Mouse (Mus musculus) large intestine, adult 2 months (tissue): ENCODE results near the gene Il21r. TPM values are rescaled to one million over a fixed set of nuclear protein-coding genes. Genes with fewer than 3 reads are reported as not detected.
A peak's percentile ranks its signal among the peaks of the same experiment; 100 is the strongest.

Source experiments
- DNase-seq: peaks from one replicate; pipeline ENCODE4 v3.0.0-alpha.2; 2012; ENCODE audit warnings: low read depth, low spot score
- WGBS: fragments of 180-500 bp; shearing (Covaris S2); methylation state at CpG from one replicate; pipeline ENCODE4 v1.1.7; 2018; 5-methylcytosine and 5-hydroxymethylcytosine counted together
- polyA plus RNA-seq: library from polyadenylated mRNA; depleted of rRNA; stranded (reverse); fragments of >200 nt; gene quantifications from 2 replicates; pipeline ENCODE4 v1.2.3, GENCODE M21; 2012; rRNA removed

Gene Il21r
- 11.2 and 13.7 TPM in 2 replicates for polyA plus RNA-seq

DNA sequence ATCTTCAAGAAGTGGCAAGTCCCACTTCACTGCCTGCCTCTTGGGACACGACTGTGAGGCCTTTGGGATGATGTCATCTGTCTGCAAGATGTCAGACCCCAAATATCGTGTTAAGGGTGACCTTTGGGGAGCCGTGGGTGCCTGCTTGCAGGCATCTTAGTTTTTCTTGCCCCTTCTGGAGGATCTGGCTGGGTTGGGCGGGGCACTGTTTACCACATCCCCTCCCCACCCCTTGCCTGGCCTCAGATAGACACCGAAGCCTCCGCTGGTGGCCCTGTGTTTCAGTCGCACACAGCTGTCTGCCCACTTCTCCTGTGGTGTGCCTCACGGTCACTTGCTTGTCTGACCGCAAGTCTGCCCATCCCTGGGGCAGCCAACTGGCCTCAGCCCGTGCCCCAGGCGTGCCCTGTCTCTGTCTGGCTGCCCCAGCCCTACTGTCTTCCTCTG is at the start of gene Il21r:
Gene Il21r (plus strand): TSS at position 245 of the 447 bp plus-strand sequence.
- 35% methylated on average over 11 of the region's 11 CpGs for WGBS
- no peak for DNase-seq

DNA sequence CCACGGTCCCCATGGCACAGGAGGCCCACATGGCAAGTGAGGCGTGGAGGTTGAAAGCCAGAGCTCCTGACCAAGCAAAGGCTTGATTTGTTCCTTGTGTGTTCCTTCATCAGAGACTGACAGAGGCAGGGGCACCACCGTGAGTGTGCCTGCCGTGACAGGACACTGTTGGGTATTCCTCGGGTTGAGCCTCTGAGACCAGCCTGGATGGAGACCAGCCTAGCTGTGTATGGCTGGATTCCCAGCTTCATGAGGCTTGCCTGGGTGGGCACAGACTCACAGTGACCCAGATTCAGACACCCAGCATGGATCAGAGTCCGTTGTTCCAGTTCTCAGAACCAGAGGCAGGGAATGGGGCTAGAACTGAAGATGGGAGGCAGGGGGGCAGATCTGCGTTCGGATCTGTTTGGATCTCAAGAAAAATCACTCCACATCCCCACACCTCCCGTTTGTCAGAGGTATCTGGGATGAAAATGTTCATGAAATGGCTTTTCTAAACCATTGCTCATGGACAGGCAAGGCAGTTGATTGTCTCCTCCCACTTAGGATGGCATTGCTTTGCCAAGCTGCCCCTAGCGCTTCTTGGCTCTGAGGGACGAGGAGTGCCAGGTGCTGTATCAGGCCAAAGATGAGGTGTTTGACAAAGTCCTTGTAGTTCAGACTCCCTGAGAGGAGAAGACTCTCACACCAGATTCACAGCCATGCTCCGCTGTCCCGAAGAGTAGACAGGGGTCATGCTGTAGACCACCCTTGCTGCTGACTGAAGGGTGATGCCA is 49.4 kb upstream of the Il21r start:
- DNase-seq: no peak
- 73% methylated on average over 13 of the region's 13 CpGs for WGBS

DNA sequence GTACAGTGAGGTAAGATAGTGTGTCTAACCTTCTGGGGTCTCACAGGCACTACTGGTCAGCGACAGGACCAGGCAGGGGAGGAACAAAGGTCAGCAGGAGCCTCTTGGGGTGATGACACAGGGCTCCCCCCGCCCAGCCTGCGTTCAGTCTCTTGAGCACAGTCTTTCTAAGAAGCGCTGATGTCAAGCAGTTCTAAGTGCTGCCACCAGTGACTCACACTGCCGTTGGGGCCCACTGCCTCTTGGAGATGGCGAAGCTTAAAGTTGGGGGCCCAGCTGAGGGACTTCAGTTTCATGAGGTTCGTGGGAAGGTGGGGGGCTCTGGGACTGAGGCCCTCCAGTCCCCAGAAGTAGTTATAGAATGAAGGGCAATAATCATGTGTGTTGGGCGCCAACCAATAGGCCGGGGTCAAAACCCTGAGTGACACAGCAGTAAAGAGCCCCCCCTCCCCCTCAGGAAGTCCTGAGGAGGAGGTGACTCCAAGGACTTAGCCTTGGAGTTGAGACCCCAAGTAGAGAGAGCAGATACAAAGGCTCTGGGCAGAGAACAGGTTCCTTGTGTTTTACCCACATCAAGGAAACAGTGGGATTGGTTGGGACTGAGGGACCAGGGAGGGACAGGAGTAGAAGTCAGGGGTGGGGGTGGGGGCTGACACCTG is 48.6 kb upstream of the Il21r start:
- DNase-seq: no peak
- 78% methylated on average over 9 of the region's 9 CpGs for WGBS

DNA sequence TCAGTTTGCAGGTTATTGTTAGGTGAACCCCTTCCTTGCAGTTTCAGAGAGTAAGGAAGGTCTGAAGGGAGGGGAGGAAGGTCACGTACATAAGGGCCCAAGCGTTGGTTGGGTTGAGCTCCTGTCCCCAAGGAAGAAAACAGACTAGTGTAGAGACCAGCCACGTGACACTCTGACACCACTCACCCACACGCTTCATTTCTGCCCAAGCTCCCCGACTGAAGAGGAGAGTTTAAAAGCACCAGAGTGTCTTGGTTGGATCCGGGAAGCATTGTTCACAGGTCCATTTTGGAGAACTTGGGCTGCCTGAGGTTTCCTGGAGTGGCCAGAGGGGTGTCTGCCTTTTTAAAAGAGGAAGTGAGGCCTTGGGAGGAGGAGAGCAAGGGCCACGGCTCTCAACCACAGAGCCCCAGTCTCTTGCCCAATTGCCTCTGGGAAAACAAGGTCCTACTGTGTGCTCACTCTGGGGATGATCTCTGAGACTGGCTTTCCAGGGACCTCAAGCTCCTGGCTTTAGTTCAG is 47.8 kb upstream of the Il21r start:
- 72% methylated on average over 7 of the region's 7 CpGs for WGBS
- DNase-seq: no peak

DNA sequence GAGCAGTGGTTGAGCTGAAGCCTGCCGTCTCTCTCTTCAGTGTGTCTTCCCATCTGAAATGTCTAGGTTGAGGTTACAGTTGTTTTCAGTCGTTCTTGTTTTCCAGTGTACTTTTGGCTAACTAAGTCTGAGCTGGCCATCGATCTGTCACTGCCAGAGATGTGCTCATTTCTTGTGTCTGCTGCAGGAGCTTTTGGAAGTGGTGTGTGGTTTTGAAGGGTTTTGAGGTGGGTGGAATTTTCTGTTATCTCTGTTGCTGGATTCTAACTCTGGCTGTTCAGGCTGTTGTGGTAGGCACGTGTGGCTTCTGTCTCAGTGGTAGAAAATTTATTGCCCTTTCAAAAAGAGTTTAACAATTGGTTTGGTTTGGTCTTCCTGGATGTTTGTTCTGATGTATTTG is 47.1 kb upstream of the Il21r start:
- 61% methylated on average over 4 of the region's 4 CpGs for WGBS
- DNase-seq: no peak

DNA sequence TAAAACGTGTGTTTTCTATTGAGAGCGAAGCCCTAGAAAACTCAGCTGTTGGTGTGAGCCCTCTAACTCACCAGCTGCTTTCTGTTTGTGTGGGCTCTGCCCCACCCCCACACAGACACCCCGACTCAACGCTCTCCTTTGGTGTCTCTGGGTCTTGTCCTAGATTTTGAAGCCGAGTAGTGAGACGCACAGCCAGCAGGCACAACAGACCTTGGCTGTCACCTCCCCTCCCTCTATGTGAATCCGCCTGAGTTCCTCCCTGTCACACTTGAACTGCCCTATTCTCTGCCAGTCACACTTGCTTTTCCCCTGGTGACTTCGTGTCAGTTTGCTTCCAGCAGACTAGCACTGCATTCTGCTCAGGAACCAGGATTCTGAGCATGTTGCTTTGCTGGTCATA is 46.4 kb upstream of the Il21r start:
- WGBS: 70% methylated on average over 8 of the region's 8 CpGs
- DNase-seq: no peak

DNA sequence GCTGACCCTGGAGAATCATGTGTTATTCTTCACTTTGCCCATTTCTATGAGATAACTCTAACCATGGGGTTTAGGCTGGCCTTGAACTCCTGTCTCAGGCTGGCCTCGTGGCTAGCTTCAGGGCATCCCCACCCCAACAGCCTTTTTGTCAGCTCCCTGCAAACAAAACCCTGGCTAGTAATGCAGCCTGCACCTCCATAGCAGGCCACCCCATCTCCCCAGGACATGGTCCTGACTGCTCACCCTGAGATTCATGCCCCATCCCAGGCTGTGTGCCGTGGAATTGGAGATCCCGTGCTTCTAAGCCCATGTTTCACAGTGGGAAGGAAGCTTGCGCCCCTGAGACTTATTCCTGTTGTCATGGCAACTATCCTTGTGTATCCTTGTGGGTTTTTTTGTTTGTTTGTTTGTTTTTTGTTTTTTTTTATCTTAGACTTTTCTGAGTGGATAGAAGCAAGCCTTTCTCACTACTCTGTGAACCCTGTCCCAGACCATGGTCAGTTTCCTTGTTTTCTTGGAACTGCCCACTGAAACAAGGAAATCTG is 44.8 kb upstream of the Il21r start:
- WGBS: 72% methylated on average over 4 of the region's 4 CpGs
- DNase-seq: no peak

DNA sequence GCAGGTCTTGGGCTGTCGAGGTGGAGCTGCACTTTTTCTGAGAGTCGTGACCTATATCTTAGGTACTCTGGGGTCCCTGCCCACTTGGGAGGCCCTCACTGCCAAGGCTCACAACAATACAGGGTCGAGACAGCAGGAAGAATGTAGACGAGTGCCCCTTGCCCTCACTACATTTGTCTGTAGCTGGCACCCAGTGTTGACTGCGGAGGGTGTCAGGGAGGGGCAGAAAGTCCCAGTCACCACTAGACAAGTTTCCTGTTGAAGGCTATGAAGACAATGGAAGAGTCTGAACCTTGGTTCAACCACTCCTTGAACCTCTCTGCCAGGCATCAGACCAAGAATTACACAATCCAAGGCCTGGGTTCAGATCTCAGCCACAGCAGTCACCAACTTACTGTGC is 44.2 kb upstream of the Il21r start:
- DNase-seq: no peak

DNA sequence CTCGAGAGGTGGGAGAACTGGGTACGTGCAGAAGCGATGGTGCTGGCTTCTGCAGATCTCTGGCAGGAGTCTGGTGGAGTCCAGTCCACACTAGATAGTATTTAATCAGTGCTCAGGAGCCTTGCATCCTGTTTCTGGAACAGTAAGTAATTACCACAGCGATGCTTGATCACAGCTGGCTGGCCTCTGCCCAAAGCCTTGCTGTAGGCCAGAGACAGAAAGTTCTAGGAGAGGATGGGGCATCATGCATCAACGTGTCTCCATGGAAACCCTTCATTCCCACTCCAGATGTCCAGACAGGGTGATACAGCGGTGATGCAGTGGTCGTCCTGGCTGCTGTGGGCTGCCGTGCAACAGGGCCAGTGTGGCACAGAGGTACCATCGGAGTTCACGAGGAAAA is 43.7 kb upstream of the Il21r start:
- DNase-seq: no peak
- WGBS: 80% methylated on average over 10 of the region's 10 CpGs

More for the DNA sequence above, 44.2 kb upstream of the Il21r start:
- 31% methylated on average over 5 of the region's 5 CpGs for WGBS

DNA sequence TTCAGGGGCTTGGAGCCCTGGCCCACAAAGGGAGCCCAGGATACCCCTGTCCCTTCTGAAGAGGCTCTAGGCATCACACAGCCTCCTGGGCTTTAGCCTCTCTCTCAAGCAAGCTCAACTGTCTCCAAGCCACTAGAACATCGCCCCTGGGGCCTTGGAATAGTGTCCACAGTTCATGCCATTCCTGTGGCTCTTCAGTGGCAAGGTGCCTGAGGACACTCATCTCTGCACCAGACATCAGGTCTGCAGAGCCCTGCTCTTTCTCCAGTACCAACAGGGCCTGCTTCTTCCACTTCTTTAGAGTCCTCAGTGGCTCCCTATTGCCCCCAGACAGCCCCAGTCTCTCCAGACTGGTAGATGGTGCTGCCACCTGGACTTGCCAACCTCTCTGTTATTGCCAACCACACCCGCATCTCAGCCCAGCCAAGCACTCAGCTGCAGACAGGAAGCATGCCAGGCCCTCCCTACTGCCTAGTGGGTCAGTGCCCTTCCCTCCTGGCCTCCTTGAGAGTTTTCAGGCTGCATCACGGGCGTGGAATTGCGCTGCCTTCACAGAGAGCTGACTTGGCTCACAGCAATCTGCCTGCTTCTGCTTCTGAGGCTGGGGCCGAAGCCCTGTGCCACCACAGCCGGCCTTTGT is 43.0 kb upstream of the Il21r start:
- WGBS: 25% methylated on average over 7 of the region's 7 CpGs
- peak; percentile 73 for DNase-seq

DNA sequence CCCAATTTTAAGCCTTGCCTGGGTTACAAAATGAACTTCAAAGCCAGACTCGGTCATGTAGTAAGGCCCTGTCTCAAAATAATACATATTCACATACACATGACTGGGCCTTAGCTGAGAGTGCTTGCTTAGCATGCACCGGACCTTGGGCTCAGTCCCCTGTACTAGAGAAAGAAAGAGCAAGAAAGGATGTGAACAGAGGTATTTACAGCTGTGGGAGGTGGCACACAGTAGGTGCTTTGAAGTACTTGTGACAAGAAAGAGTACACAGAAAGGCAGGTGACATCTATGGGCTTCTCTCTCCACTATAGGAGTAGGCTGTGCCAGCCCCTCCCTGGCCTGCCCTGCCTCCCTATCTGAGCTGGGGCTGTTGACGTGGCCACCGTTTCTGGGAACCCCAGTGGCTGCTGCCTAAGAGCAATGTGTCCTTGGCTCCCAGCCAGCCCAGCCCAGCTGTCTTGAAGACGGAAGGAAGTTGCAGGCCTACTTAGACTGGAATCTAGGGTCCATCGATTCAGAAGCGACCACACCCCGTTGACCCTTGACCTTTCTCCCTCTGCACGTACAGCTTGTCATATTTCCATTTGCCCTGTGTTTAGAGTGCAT is 42.0 kb upstream of the Il21r start:
- DNase-seq: peak; percentile 89
- 15% methylated on average over 9 of the region's 9 CpGs for WGBS

DNA sequence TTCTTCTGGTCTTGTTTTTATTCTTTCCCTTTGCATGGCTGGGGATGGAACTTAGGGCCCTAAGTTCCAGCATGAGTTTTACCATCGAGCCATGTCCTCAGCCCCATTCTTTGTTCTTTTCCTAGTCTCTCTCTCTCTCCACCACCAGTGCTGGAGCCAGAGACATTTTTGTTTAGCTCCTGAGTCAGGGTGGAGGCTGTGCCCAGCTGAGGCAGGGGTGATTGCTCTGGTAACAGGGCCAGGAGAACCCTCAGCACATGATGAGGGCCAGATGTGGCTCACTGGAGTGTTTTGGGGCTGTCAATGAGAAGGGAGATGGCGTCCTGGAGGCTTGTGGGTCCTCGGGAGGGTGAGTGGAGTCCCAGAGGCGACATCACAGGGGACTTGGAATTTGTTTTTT is 40.8 kb upstream of the Il21r start:
- WGBS: 79% methylated on average over 4 of the region's 4 CpGs

DNA sequence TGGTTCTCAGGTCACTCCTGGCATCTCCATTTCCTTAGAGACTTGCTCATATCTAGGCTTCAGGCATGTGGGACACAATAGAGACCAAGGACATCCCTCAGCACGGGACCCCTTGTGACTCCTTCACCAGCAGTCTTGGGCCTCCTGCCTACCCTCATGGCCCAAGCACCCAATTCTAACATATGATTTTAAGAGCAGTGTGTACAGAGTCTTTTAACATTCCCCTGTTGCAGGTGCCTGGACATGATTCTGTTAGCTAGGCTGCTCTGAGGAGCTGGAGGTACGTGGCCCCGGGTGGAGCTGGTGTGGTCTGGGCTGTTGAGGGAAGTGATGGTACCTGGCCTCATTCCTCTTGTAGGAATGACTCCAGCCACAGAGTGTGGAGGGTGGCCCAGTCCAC is 40.1 kb upstream of the Il21r start:
- WGBS: 73% methylated on average over 3 of the region's 3 CpGs
- DNase-seq: no peak

More for the DNA sequence above, 40.8 kb upstream of the Il21r start:
- DNase-seq: no peak

DNA sequence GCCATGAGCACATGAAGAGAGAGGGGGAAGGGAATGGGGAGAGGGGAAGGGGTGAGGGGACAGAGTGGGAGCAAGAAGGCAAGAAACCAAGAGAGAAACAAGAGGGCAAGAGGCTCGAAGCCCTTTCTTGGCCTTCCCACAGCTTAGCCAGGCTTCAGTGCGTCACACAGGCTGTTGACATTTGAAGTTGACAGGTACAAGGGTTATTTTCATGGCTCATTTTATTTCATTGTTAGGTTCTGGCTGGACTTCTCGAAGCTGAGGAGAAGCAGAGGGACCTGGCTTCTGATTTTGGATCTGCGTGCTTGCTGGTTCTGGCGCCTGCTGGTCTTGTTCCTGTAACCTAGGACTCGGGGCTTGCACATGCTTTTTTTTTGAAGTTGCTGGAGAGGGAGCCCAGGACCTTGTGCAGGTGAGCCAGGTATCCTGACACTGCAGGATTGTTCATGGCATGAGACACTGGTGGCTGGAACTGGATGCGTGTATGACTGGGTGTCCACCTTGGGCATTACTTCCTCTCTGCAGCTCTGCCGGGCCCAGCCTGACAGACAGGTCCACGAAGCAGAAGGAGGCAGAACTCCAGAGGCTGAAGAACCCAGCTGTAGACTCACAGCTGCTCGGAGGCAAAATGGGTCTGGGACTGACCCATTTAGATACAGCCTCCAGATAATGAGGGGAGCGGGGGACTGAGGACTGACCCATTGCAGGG is 38.8 kb upstream of the Il21r start:
- WGBS: 68% methylated on average over 11 of the region's 11 CpGs
- DNase-seq: no peak

DNA sequence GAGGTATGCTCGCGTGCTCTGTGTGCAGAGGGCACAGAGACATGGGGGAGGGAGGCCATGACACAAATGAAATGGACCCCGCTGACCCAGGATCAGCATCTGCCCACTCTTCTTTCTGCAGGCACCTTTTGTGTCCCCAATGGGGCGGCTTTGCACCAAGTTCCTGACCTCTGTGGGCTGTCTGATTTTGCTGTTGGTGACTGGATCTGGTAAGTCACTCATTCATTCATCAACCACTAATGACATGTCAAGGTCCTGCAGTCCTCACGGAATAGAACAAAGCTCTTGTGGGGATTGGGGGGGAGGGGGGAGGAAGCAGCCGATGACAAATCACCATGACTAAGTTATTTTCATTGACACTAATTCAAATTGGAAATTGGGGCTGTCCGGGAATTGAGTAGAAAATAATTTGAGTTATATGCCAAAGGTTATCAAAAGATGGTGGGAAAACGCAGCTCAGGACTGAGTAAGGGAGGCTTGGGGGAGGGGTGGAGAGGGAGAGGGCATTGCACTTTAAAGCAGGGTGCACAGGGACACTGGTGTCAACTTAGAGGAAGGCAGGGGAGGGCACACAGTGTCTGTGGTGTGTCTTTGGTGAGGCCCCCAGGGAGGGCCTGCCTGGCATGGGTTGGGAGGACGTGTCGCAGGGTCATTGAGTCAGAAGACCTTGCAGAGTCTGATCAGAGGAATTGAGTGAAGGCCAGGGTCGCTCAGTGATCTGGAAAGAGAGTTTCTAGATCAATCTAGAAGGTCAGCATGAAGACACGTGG is 37.5 kb upstream of the Il21r start:
- no peak for DNase-seq
- WGBS: 84% methylated on average over 12 of the region's 12 CpGs

DNA sequence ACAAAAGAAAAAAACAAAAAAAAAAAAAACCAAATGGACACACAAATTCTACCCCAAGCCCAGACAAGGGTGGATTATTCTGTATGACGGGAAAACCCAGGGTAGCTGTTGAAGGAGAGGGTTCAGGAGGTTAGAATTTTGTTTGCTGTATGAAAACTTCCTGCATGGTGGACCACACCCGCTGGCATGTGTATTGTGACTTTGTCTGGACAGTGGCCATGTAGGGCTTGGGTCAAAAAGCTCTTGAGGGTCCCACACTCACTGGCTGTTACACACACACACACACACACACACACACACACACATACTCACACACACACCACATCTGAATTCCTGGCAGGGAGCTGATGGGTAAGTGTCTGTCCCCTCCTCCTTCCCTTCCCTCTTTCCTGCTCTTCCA is 36.8 kb upstream of the Il21r start:
- DNase-seq: no peak
- WGBS: 23% methylated on average over 2 of the region's 2 CpGs

DNA sequence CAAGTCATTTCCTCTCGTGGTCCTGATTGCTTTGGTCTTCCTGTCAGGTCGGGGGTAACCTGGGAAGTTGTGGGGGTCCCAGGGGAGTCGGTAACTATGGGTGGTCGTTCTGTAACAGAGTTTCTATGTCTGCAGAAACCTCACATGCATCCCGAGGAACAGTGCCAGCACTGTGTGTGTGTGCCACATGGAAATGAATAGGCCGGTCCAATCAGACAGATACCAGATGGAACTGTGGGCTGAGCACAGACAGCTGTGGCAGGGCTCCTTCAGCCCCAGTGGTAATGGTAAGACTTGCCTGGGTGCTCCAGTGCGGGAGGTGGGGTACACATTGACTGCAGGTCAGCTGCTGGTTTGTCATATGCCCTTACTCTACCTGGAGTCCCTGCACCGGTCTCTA is 34.3 kb upstream of the Il21r start:
- DNase-seq: no peak
- WGBS: 82% methylated on average over 8 of the region's 8 CpGs

DNA sequence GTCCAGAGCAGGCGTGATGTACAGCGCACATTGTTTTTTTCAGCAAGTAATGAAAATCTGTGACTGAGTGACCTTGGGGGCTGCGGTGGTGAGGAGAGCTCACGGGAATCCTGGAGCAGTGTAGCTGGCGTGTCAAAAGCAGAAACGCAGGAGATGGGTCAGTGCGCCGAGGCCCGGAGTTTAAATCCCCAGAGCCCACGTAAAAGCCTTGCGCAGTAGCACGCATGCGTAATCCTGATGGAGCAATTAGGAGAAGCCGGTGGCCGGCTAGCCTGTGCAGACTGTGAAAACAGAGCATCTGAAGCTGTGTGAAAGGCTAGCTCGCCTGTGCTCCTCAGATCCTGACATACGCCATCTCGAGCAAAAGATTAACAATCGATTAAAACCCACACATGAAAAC is 31.3 kb upstream of the Il21r start:
- WGBS: 84% methylated on average over 19 of the region's 19 CpGs
- DNase-seq: no peak

DNA sequence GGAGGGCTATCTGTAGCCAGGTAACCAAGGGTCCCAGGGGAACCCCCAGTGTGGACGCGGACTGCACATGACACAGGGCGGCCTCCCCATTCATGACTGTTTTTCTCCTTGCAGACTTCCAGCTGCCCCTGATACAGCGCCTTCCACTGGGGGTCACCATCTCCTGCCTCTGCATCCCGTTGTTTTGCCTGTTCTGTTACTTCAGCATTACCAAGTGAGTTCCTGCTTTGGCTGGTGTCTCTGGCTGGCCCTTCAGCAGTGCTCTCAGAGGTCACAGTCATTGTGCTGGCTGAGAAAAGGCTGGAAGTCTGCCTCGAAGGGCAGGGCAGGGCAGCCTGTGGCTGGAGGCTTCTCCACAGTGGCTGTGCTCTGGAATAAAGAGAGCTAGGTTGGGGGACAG is 30.5 kb upstream of the Il21r start:
- no peak for DNase-seq
- 82% methylated on average over 6 of the region's 6 CpGs for WGBS
